Mouse (Mus musculus) thymus, postnatal 0 days (tissue): ENCODE data around the gene Ugt2b37. TPM values are rescaled to one million over a fixed set of nuclear protein-coding genes. Genes with fewer than 3 reads are reported as not detected.
"Not testable (repeated sequence)": the region's sequence is repeated elsewhere in the genome, so short reads cannot be mapped to it uniquely, and the experiment has no call there.

Source experiments
- DNase-seq: peaks from one replicate; pipeline ENCODE4 v3.0.0-alpha.2; 2015; ENCODE audit warnings: low spot score
- polyA plus RNA-seq: library from polyadenylated mRNA; unstranded; fragments of >200 nt; fragmentation: Nextera tagmentation; extraction: Ambion mirVana; gene quantifications from 2 replicates; pipeline ENCODE4 v1.2.1, GENCODE M21; 2015

Ugt2b37 gene
- not detected in 2 replicates for polyA plus RNA-seq

DNA sequence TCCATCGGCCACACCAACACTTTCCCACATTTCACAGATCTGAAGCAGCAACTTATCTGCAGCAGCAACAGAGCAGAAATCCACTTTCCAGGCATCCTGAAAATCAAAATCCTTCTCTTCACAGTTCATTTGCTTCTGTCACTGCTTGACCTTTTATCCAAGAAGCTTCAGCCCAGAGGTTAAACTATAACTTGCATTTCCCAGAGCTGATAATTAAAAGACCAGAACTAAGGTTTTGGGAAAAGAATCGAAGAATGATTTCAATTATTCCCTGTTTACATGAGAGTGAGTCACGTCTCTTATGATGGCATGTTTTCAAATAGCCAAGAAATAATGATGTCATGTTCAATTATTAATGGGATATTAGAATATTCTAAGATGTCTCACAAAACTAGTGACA lies at the start of gene Ugt2b37:
TSS of gene Ugt2b37 (minus strand) at position 129 of the 400 bp plus-strand sequence.
- DNase-seq, result not testable (repeated sequence)

DNA sequence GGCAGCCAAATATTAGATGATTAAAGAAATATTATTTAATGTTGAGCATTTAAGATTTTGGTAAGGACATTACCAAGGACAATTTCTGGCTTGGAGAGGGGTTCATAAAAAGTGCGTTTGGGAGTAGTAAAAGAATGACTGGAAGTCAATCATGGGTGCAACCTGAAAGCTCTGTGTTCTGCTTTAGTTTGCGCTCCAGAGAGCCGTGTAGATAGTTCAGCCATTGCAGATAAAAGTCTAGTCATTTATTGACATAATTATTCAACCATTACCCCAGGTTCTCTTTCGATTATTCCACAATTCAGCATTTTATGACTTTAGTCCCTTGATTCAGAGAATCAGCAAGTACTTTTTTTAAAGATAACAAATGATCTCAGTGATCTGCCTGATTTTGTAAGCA lies 31.6 kb upstream of the Ugt2b37 start:
- DNase-seq, result not testable (repeated sequence)

DNA sequence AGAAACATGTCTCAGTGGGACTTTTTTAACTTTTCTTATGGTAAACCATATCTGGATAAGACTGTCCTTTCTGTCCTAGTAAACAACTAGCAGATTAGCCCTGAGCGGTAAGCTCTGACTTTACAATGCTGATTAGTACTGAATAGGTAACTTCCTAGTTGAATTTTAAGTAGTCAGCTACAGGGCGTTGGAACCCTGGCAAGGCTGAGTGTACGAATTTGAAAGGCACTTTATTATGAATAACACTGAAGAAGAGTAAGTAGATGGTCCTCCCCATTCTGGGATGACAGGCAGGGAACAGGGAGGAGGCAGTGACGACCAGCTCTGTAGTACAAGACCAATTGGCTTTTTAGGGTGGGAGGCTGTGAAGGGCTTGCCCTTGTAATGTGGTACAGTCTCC lies 21.4 kb upstream of the Ugt2b37 start:
- not testable (repeated sequence) for DNase-seq

DNA sequence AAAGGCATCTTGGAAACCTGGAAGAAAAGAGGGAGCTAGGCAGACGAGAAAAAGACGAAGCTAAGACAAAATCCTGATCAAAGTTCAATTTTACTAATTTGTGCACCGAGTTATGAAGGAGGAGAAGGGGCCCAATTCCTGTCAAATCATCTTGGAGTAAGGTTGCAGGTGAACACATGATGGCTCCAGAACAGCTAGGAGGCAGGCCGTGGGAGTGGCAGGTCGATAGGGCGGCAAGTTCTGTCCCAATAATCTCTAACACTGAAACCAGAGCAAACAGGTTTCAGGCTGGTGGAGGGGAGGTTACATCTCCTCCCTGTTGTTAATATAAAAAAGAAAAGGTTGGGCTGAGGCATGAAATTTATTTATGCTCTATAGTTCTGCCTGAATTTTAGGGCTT lies 21.0 kb upstream of the Ugt2b37 start:
- no peak for DNase-seq

DNA sequence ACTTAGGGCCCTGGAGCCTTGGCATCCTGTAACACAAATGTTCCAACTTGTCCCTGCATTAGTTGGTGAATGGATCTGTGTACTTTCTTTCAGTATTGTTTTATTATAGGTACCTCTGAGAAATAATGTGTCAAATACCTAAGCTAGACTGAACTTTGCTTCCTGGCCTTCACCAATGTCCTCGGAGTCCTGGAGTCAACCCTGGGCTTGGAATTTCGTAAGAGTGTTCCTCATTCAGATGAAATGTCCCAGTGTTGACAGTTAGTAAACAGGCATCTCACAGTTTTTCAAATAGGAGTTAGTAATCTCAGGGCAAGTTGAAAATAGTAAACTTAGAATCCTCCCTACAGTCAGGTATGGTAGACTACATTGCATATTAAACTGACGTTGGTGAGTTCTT lies 1.2 kb upstream of the Ugt2b37 start:
- no peak for DNase-seq

DNA sequence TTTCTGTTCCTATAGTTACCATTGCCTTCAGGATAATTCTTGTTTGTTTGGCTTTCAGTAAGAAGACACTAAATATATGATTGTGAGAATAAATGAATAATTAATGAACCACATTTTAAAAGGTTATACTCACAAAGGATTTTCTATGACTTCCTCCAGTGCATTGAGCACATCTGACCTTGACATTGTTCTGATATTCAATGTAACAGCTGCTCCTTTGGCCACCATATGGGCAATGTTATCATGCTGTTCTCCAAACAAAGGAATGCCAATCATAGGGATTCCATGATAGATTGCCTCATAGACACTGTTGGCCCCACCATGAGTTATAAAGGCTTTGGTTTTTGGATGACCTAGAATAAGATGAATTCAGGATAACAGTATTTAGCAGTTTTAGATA lies 12.5 kb downstream of the Ugt2b37 start:
- DNase-seq, result not testable (repeated sequence)

DNA sequence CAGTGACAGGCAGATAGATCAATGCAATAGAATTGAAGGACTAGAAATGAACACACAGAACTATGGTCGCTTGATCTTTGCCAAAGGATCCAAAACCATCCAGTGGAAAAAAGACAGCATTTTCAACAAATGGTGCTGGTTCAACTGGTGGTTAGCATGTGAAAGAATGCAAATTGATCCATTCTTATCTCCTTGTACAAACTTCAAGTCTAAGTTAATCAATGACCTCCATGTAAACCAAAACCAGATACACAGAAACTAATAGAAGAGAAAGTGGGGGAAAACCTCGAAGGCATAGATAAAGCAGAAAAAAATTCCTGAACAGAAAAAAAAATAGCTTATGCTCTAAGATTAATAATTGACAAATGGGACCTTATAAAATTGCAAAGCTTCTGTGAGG lies 58.2 kb downstream of the Ugt2b37 start:
- not testable (repeated sequence) for DNase-seq

Other genes with a start within 250 kb of the Ugt2b37 start
- not detected in 2 replicates for gene Ugt2b36, start 162.2 kb downstream of the Ugt2b37 start, polyA plus RNA-seq
- 0.13 and 0.17 TPM in 2 replicates for gene Ugt2b5, start 114.5 kb downstream of the Ugt2b37 start, polyA plus RNA-seq
- not detected in 2 replicates for gene Ugt2a3, start 82.4 kb upstream of the Ugt2b37 start, polyA plus RNA-seq
- not detected in 2 replicates for gene Ugt2b38, start 169.4 kb upstream of the Ugt2b37 start, polyA plus RNA-seq
- gene Ugt2a2, start 227.5 kb upstream of the Ugt2b37 start, polyA plus RNA-seq, result not detected in 2 replicates
- gene Gm43638, start 232.0 kb upstream of the Ugt2b37 start, polyA plus RNA-seq, result not detected in 2 replicates
- not detected in 2 replicates for gene Ugt2a1, start 236.1 kb upstream of the Ugt2b37 start, polyA plus RNA-seq